Mouse (Mus musculus): ENCODE results near the gene Traf3ip3. TPM values are rescaled to one million over a fixed set of nuclear protein-coding genes. Genes with fewer than 3 reads are reported as not detected.
A peak's percentile ranks its signal among the peaks of the same experiment; 100 is the strongest.

Traf3ip3 gene
- polyA plus RNA-seq, 1 experiment from 2014 or later = not detected

DNA sequence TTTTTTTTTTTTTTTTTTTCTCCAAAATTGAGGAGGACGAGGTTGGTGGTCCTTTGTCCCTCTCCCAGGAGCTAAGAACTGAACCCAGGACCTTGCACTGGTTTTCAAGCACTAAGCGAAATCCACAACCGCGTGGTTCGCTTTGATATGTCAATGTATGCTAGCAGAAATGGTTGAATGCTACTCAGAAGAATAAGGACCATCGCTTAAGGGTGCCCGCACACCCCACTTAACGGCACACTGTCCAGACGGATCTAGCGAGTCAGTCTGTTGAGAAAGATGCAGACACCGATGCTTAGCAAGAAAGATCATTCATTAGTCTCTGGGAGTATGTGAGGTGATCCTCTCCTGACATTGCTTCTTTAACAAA lies 71.1 kb downstream of the Traf3ip3 start:
- H3K27me3 ChIP-seq = no peaks in the 10 kb centered on the region
- POLR2A ChIA-PET = interaction anchor here (0.7 to 2.0 kb wide), 5 partner anchors 8 to 351 kb away, joined by 3 to 6 read pairs (median 5); no protein-coding TSS in a partner anchor
- TF ChIP-seq CTCF (IDR thresholded peaks at IDR 0.05) = no peak
- peak; percentile 23 for ATAC-seq
- CTCF ChIA-PET = interaction anchor here (0.6 to 1.7 kb wide), 14 partner anchors 8 to 906 kb away, joined by 3 to 9 read pairs (median 5); partner anchors contain the start of genes A130010J15Rik and Irf6
- no peak for DNase-seq (ENCODE audit: low read depth, low spot score)
- in situ Hi-C loops (cut with MboI; ENCODE audit: low pct_unique_long_range_greater_than_20kb) = no loop called here

- H3K27me3 ChIP-seq = no peaks in the 10 kb centered on the region
- TF ChIP-seq CTCF (IDR thresholded peaks at IDR 0.05) = peak; percentile 95
- in situ Hi-C loops (cut with MboI; ENCODE audit: low pct_unique_long_range_greater_than_20kb) = no loop called here
- ATAC-seq = peak; percentile 53
- ChIA-PET CTCF (interaction anchor here (0.6 to 1.7 kb wide), 15 partner anchors 8 to 906 kb away, joined by 3 to 9 read pairs (median 5); partner anchors contain the start of genes A130010J15Rik and Irf6), POLR2A (interaction anchor here (0.7 to 2.0 kb wide), 6 partner anchors 8 to 400 kb away, joined by 3 to 6 read pairs (median 4); no protein-coding TSS in a partner anchor)
- DNase-seq (ENCODE audit: low read depth, low spot score) = peak; percentile 89
Observed at GRCm38 (mm10) chr1:193129786-193130455, 71.6 kb downstream of the Traf3ip3 start, which contains the start of gene Diexf. Gene Diexf, minus strand, starts transcription at chr1:193130272.

GRCm38 (mm10) chr1:193129321-193129720 lies 72.2 kb downstream of the Traf3ip3 start:
- no peak for TF ChIP-seq CTCF (IDR thresholded peaks at IDR 0.05)
- CTCF ChIA-PET = interaction anchor here (1.1 to 1.7 kb wide), 6 partner anchors 19 to 251 kb away, joined by 3 to 7 read pairs (median 4); partner anchors contain the start of gene A130010J15Rik
- DNase-seq (ENCODE audit: low read depth, low spot score) = no peak
- POLR2A ChIA-PET = interaction anchor here (0.7 to 2.0 kb wide), 4 partner anchors 10 to 400 kb away, joined by 4 to 6 read pairs (median 5); no protein-coding TSS in a partner anchor
- no peak for ATAC-seq
- H3K27me3 ChIP-seq = no peaks in the 10 kb centered on the region
- in situ Hi-C loops (cut with MboI; ENCODE audit: low pct_unique_long_range_greater_than_20kb) = no loop called here

DNA sequence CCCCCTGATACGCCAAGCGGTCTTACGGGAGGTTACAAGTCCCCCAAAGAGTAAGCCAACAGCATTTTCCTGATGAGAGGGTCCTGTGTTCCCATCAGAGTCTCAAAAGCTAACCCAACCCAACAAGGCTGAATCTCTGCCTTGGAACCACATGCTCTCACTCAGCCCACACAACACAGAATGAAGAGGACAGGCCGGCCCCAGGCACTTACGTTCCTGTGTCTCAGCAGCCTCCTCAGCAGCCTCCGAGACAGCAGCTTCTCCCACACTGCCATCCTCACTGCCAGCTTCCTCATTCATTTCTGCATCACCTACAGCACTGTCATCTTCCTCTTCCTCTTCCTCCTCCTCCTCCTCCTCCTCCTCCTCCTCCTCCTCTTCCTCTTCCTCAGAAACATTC lies 73.4 kb downstream of the Traf3ip3 start:
- in situ Hi-C loops (cut with MboI; ENCODE audit: low pct_unique_long_range_greater_than_20kb) = no loop called here
- H3K27me3 ChIP-seq = no peaks in the 10 kb centered on the region
- TF ChIP-seq CTCF (IDR thresholded peaks at IDR 0.05) = no peak
- POLR2A ChIA-PET = no interaction called here
- CTCF ChIA-PET = interaction anchor here (1.2 to 1.4 kb wide), 3 partner anchors 10 to 38 kb away, joined by 3 to 4 read pairs (median 3); no protein-coding TSS in a partner anchor
- ATAC-seq (no peak), DNase-seq (ENCODE audit: low read depth, low spot score) (no peak)

- DNase-seq (ENCODE audit: low read depth, low spot score) = no peak
- CTCF ChIA-PET = no interaction called here
- ATAC-seq = no peak
Observed at GRCm38 (mm10) chr1:193125835-193126234, 75.7 kb downstream of the Traf3ip3 start.

More at GRCm38 (mm10) chr1:193125835-193126234, 75.7 kb downstream of the Traf3ip3 start:
- in situ Hi-C loops (cut with MboI; ENCODE audit: low pct_unique_long_range_greater_than_20kb) = no loop called here
- TF ChIP-seq CTCF (IDR thresholded peaks at IDR 0.05) = peak; percentile 40
- POLR2A ChIA-PET = no interaction called here
- H3K27me3 ChIP-seq = no peaks in the 10 kb centered on the region

Other genes with a start within 250 kb of the Traf3ip3 start
- gene Syt14, start 165.9 kb downstream of the Traf3ip3 start, polyA plus RNA-seq (2021) = 2.7 TPM
- gene Diexf, start 71.4 kb downstream of the Traf3ip3 start, polyA plus RNA-seq (2021) = 16.2 TPM
- 2.2 TPM for gene Irf6, start 48.6 kb downstream of the Traf3ip3 start, polyA plus RNA-seq (2021)
- gene A130010J15Rik, start 33.7 kb downstream of the Traf3ip3 start, polyA plus RNA-seq (2021) = 7.3 TPM
- 0.17 TPM for gene Lamb3, start 6.0 kb upstream of the Traf3ip3 start, polyA plus RNA-seq (2021)
- gene Hsd11b1, start 62.4 kb upstream of the Traf3ip3 start, polyA plus RNA-seq (2021) = 0.19 TPM
- gene G0s2, start 71.5 kb upstream of the Traf3ip3 start, polyA plus RNA-seq (2021) = not detected
- gene Camk1g, start 168.6 kb upstream of the Traf3ip3 start, polyA plus RNA-seq (2021) = 0.69 TPM